Mouse (Mus musculus) 3134 (cell line): ENCODE results near the gene Washc4.

ENCODE experiments used
- DNase-seq: peaks from one replicate; pipeline ENCODE4 v3.0.0-alpha.2; 2011; ENCODE audit warnings: low spot score; ENCODE audit not compliant: insufficient read length; ENCODE audit errors: extremely low read depth

The Washc4 gene

GRCm38 (mm10) chr10:83634461-83634860, 90.9 kb downstream of the Washc4 start:
- DNase-seq: peak; percentile 35

GRCm38 (mm10) chr10:83636191-83636590, 92.6 kb downstream of the Washc4 start:
- DNase-seq: no peak

- peak; percentile 82 for DNase-seq
These were observed 93.7 kb downstream of the Washc4 start for GRCm38 (mm10) chr10:83637295-83637694.

GRCm38 (mm10) chr10:83639881-83640386, 96.4 kb downstream of the Washc4 start:
- no peak for DNase-seq

- DNase-seq: no peak
These were observed 98.1 kb downstream of the Washc4 start for GRCm38 (mm10) chr10:83641641-83642040.

GRCm38 (mm10) chr10:83644167-83644566, 100.6 kb downstream of the Washc4 start:
- DNase-seq: no peak

GRCm38 (mm10) chr10:83644865-83645715, 101.5 kb downstream of the Washc4 start:
- DNase-seq: no peak

GRCm38 (mm10) chr10:83645716-83645990, 102.1 kb downstream of the Washc4 start:
- no peak for DNase-seq
